Mouse (Mus musculus): ENCODE results near the gene Dnttip1. TPM values are rescaled to one million over a fixed set of nuclear protein-coding genes. Genes with fewer than 3 reads are reported as not detected.

The Dnttip1 gene
- polyA plus RNA-seq, 2 experiments = 26.0 to 36.7 TPM

GRCm38 (mm10) chr2:164817206-164817605, 71.4 kb downstream of the Dnttip1 start:
- ATAC-seq (ENCODE audit: insufficient read depth) = no peak
- DNase-seq (ENCODE audit: low read depth in 3 of 3, low spot score in 3 of 3) = no peak
- H3K27ac ChIP-seq = no peak overlapping the region
- 77% methylated on average over 6 of the region's 6 CpGs for WGBS (ENCODE audit: insufficient replicate concordance)
- H3K9ac ChIP-seq (replicated peaks) = no peak overlapping the region
- 0 out of 2 replicates have a peak, but pooled peaks cover 2% of the 10 kb centered on the region for H3K36me3 ChIP-seq (replicated peaks; ENCODE audit: control insufficient read depth, insufficient read depth, low read depth)
- no peak overlapping the region for H3K4me3 ChIP-seq (ENCODE audit: insufficient read depth in 1 of 2, low read depth in 2 of 2, low read length in 2 of 2)
- no peak overlapping the region for H3K4me2 ChIP-seq (ENCODE audit: low read depth)
- peaks cover 13 to 17% of the 10 kb centered on the region in 2 experiments for H3K4me1 ChIP-seq (replicated peaks; ENCODE audit: control insufficient read depth in 2 of 2, insufficient read depth in 2 of 2, low read length in 1 of 2)
- H3K9me3 ChIP-seq (ENCODE audit: control insufficient read depth, low read length) = no peaks in the 10 kb centered on the region
- no peaks in the 10 kb centered on the region for H3K27me3 ChIP-seq (ENCODE audit: control insufficient read depth, insufficient read depth, low read length)
- no peak for TF ChIP-seq CTCF (IDR thresholded peaks at IDR 0.05; ENCODE audit: low read depth)
- TF ChIP-seq EP300 (IDR thresholded peaks at IDR 0.05; ENCODE audit: low read depth) = no peak

GRCm38 (mm10) chr2:164817703-164818102, 71.9 kb downstream of the Dnttip1 start:
- no peak for ATAC-seq (ENCODE audit: insufficient read depth)
- 0 out of 2 replicates have a peak, but pooled peaks cover 2% of the 10 kb centered on the region for H3K36me3 ChIP-seq (replicated peaks; ENCODE audit: control insufficient read depth, insufficient read depth, low read depth)

More at GRCm38 (mm10) chr2:164817703-164818102, 71.9 kb downstream of the Dnttip1 start:
- Histone ChIP-seq H3K4me3 (ENCODE audit: insufficient read depth in 1 of 2, low read depth in 2 of 2, low read length in 2 of 2) (no peak overlapping the region), H3K4me2 (ENCODE audit: low read depth) (no peak overlapping the region), H3K4me1 (replicated peaks; ENCODE audit: control insufficient read depth in 2 of 2, insufficient read depth in 2 of 2, low read length in 1 of 2) (peaks cover 16 to 20% of the 10 kb centered on the region in 2 experiments), H3K27me3 (ENCODE audit: control insufficient read depth, insufficient read depth, low read length) (no peaks in the 10 kb centered on the region), H3K9me3 (ENCODE audit: control insufficient read depth, low read length) (no peaks in the 10 kb centered on the region), H3K27ac (no peak overlapping the region), H3K9ac (replicated peaks) (no peak overlapping the region)
- WGBS (ENCODE audit: insufficient replicate concordance) = 67% methylated on average over 5 of the region's 5 CpGs
- DNase-seq (ENCODE audit: low read depth in 3 of 3, low spot score in 3 of 3) = no peak
- TF ChIP-seq CTCF (IDR thresholded peaks at IDR 0.05; ENCODE audit: low read depth) (peak; percentile 21; the same call in 1 of the 2 replicates), EP300 (IDR thresholded peaks at IDR 0.05; ENCODE audit: low read depth) (no peak)

Other genes with a start within 250 kb of the Dnttip1 start
- 21.7 and 26.5 TPM in 2 replicates for gene Pigt, start 248.5 kb upstream of the Dnttip1 start, polyA plus RNA-seq (2012; rRNA removed)
- 25.6 and 28.5 TPM in 2 replicates for gene Pigt, start 248.5 kb upstream of the Dnttip1 start, polyA plus RNA-seq (2014; fragmentation: Nextera tagmentation; extraction: Ambion mirVana)
- gene Wfdc2, start 183.6 kb upstream of the Dnttip1 start, polyA plus RNA-seq (2012; rRNA removed) = 0.96 and 1.2 TPM in 2 replicates
- 0.56 and 1.7 TPM in 2 replicates for gene Wfdc2, start 183.6 kb upstream of the Dnttip1 start, polyA plus RNA-seq (2014; fragmentation: Nextera tagmentation; extraction: Ambion mirVana)
- not detected in 2 replicates for gene Spint3, start 172.5 kb upstream of the Dnttip1 start, polyA plus RNA-seq (2012; rRNA removed)
- not detected in 2 replicates for gene Spint3, start 172.5 kb upstream of the Dnttip1 start, polyA plus RNA-seq (2014; fragmentation: Nextera tagmentation; extraction: Ambion mirVana)
- 0.06 and 0.11 TPM in 2 replicates for gene Wfdc6a, start 160.5 kb upstream of the Dnttip1 start, polyA plus RNA-seq (2012; rRNA removed)
- 0.19 TPM in 1 of 2 replicates, not detected in the other for gene Wfdc6a, start 160.5 kb upstream of the Dnttip1 start, polyA plus RNA-seq (2014; fragmentation: Nextera tagmentation; extraction: Ambion mirVana)
- not detected in 2 replicates for gene Eppin, start 152.4 kb upstream of the Dnttip1 start, polyA plus RNA-seq (2012; rRNA removed)
- not detected in 2 replicates for gene Eppin, start 152.4 kb upstream of the Dnttip1 start, polyA plus RNA-seq (2014; fragmentation: Nextera tagmentation; extraction: Ambion mirVana)
- not detected in 2 replicates for gene Wfdc6b, start 132.5 kb upstream of the Dnttip1 start, polyA plus RNA-seq (2012; rRNA removed)
- gene Wfdc6b, start 132.5 kb upstream of the Dnttip1 start, polyA plus RNA-seq (2014; fragmentation: Nextera tagmentation; extraction: Ambion mirVana) = not detected in 2 replicates
- not detected in 2 replicates for gene Wfdc8, start 132.4 kb upstream of the Dnttip1 start, polyA plus RNA-seq (2012; rRNA removed)
- not detected in 2 replicates for gene Wfdc8, start 132.4 kb upstream of the Dnttip1 start, polyA plus RNA-seq (2014; fragmentation: Nextera tagmentation; extraction: Ambion mirVana)
- gene Wfdc16, start 107.2 kb upstream of the Dnttip1 start, polyA plus RNA-seq (2012; rRNA removed) = not detected in 2 replicates
- not detected in 2 replicates for gene Wfdc16, start 107.2 kb upstream of the Dnttip1 start, polyA plus RNA-seq (2014; fragmentation: Nextera tagmentation; extraction: Ambion mirVana)
- not detected in 2 replicates for gene Wfdc10, start 89.9 kb upstream of the Dnttip1 start, polyA plus RNA-seq (2012; rRNA removed)
- gene Wfdc10, start 89.9 kb upstream of the Dnttip1 start, polyA plus RNA-seq (2014; fragmentation: Nextera tagmentation; extraction: Ambion mirVana) = not detected in 2 replicates
- gene Wfdc9, start 89.4 kb upstream of the Dnttip1 start, polyA plus RNA-seq (2012; rRNA removed) = not detected in 2 replicates
- not detected in 2 replicates for gene Wfdc9, start 89.4 kb upstream of the Dnttip1 start, polyA plus RNA-seq (2014; fragmentation: Nextera tagmentation; extraction: Ambion mirVana)
- gene Wfdc11, start 71.9 kb upstream of the Dnttip1 start, polyA plus RNA-seq (2012; rRNA removed) = not detected in 2 replicates
- gene Wfdc11, start 71.9 kb upstream of the Dnttip1 start, polyA plus RNA-seq (2014; fragmentation: Nextera tagmentation; extraction: Ambion mirVana) = not detected in 2 replicates
- not detected in 2 replicates for gene Wfdc13, start 60.9 kb upstream of the Dnttip1 start, polyA plus RNA-seq (2012; rRNA removed)
- gene Wfdc13, start 60.9 kb upstream of the Dnttip1 start, polyA plus RNA-seq (2014; fragmentation: Nextera tagmentation; extraction: Ambion mirVana) = not detected in 2 replicates
- 0.08 TPM in 1 of 2 replicates, not detected in the other for gene Spint4, start 47.5 kb upstream of the Dnttip1 start, polyA plus RNA-seq (2012; rRNA removed)
- not detected in 2 replicates for gene Spint4, start 47.5 kb upstream of the Dnttip1 start, polyA plus RNA-seq (2014; fragmentation: Nextera tagmentation; extraction: Ambion mirVana)
- not detected in 2 replicates for gene Spint5, start 30.7 kb upstream of the Dnttip1 start, polyA plus RNA-seq (2012; rRNA removed)
- not detected in 2 replicates for gene Spint5, start 30.7 kb upstream of the Dnttip1 start, polyA plus RNA-seq (2014; fragmentation: Nextera tagmentation; extraction: Ambion mirVana)
- gene Wfdc3, start 52 bp upstream of the Dnttip1 start, polyA plus RNA-seq (2012; rRNA removed) = 1.7 and 1.9 TPM in 2 replicates
- gene Wfdc3, start 52 bp upstream of the Dnttip1 start, polyA plus RNA-seq (2014; fragmentation: Nextera tagmentation; extraction: Ambion mirVana) = 1.6 and 2.1 TPM in 2 replicates
- gene Ube2c, start 23.9 kb downstream of the Dnttip1 start, polyA plus RNA-seq (2012; rRNA removed) = 459 and 465 TPM in 2 replicates
- gene Ube2c, start 23.9 kb downstream of the Dnttip1 start, polyA plus RNA-seq (2014; fragmentation: Nextera tagmentation; extraction: Ambion mirVana) = 533 and 562 TPM in 2 replicates
- 0.15 and 0.32 TPM in 2 replicates for gene Tnnc2, start 34.0 kb downstream of the Dnttip1 start, polyA plus RNA-seq (2012; rRNA removed)
- 0.44 TPM in 1 of 2 replicates, not detected in the other for gene Tnnc2, start 34.0 kb downstream of the Dnttip1 start, polyA plus RNA-seq (2014; fragmentation: Nextera tagmentation; extraction: Ambion mirVana)
- 2.3 TPM in 2 replicates for gene Snx21, start 39.8 kb downstream of the Dnttip1 start, polyA plus RNA-seq (2012; rRNA removed)
- 2.9 and 4.4 TPM in 2 replicates for gene Snx21, start 39.8 kb downstream of the Dnttip1 start, polyA plus RNA-seq (2014; fragmentation: Nextera tagmentation; extraction: Ambion mirVana)
- gene Acot8, start 58.9 kb downstream of the Dnttip1 start, polyA plus RNA-seq (2012; rRNA removed) = 20.6 and 22.1 TPM in 2 replicates
- gene Acot8, start 58.9 kb downstream of the Dnttip1 start, polyA plus RNA-seq (2014; fragmentation: Nextera tagmentation; extraction: Ambion mirVana) = 13.5 and 14.7 TPM in 2 replicates
- 2.2 and 2.4 TPM in 2 replicates for gene Zswim3, start 59.1 kb downstream of the Dnttip1 start, polyA plus RNA-seq (2012; rRNA removed)
- gene Zswim3, start 59.1 kb downstream of the Dnttip1 start, polyA plus RNA-seq (2014; fragmentation: Nextera tagmentation; extraction: Ambion mirVana) = 3.7 and 4.5 TPM in 2 replicates
- 2.0 and 2.6 TPM in 2 replicates for gene Zswim1, start 76.7 kb downstream of the Dnttip1 start, polyA plus RNA-seq (2012; rRNA removed)
- gene Zswim1, start 76.7 kb downstream of the Dnttip1 start, polyA plus RNA-seq (2014; fragmentation: Nextera tagmentation; extraction: Ambion mirVana) = 3.6 and 4.6 TPM in 2 replicates
- gene Spata25, start 82.6 kb downstream of the Dnttip1 start, polyA plus RNA-seq (2012; rRNA removed) = not detected in 2 replicates
- gene Spata25, start 82.6 kb downstream of the Dnttip1 start, polyA plus RNA-seq (2014; fragmentation: Nextera tagmentation; extraction: Ambion mirVana) = not detected in 2 replicates
- gene Ctsa, start 86.9 kb downstream of the Dnttip1 start, polyA plus RNA-seq (2012; rRNA removed) = 69.5 and 82.7 TPM in 2 replicates
- 59.4 and 60.8 TPM in 2 replicates for gene Ctsa, start 86.9 kb downstream of the Dnttip1 start, polyA plus RNA-seq (2014; fragmentation: Nextera tagmentation; extraction: Ambion mirVana)
- gene Neurl2, start 87.5 kb downstream of the Dnttip1 start, polyA plus RNA-seq (2012; rRNA removed) = 0.70 and 1.2 TPM in 2 replicates
- 1.0 and 1.5 TPM in 2 replicates for gene Neurl2, start 87.5 kb downstream of the Dnttip1 start, polyA plus RNA-seq (2014; fragmentation: Nextera tagmentation; extraction: Ambion mirVana)
- 8.4 and 9.6 TPM in 2 replicates for gene Pltp, start 111.7 kb downstream of the Dnttip1 start, polyA plus RNA-seq (2012; rRNA removed)
- 7.6 and 10.0 TPM in 2 replicates for gene Pltp, start 111.7 kb downstream of the Dnttip1 start, polyA plus RNA-seq (2014; fragmentation: Nextera tagmentation; extraction: Ambion mirVana)
- 19.6 and 20.2 TPM in 2 replicates for gene Pcif1, start 133.3 kb downstream of the Dnttip1 start, polyA plus RNA-seq (2012; rRNA removed)
- gene Pcif1, start 133.3 kb downstream of the Dnttip1 start, polyA plus RNA-seq (2014; fragmentation: Nextera tagmentation; extraction: Ambion mirVana) = 37.5 and 43.4 TPM in 2 replicates
- 8.8 and 10.1 TPM in 2 replicates for gene Zfp335, start 165.8 kb downstream of the Dnttip1 start, polyA plus RNA-seq (2012; rRNA removed)
- gene Zfp335, start 165.8 kb downstream of the Dnttip1 start, polyA plus RNA-seq (2014; fragmentation: Nextera tagmentation; extraction: Ambion mirVana) = 4.0 and 5.2 TPM in 2 replicates
- 0.97 and 1.00 TPM in 2 replicates for gene Mmp9, start 194.8 kb downstream of the Dnttip1 start, polyA plus RNA-seq (2012; rRNA removed)
- gene Mmp9, start 194.8 kb downstream of the Dnttip1 start, polyA plus RNA-seq (2014; fragmentation: Nextera tagmentation; extraction: Ambion mirVana) = 0.76 and 1.2 TPM in 2 replicates
- 0.42 and 0.60 TPM in 2 replicates for gene Slc12a5, start 214.8 kb downstream of the Dnttip1 start, polyA plus RNA-seq (2012; rRNA removed)
- 0.10 and 0.24 TPM in 2 replicates for gene Slc12a5, start 214.8 kb downstream of the Dnttip1 start, polyA plus RNA-seq (2014; fragmentation: Nextera tagmentation; extraction: Ambion mirVana)

Measured in liver, embryonic 14.5 days (tissue).